Mouse (Mus musculus) 3134 (cell line): ENCODE results near the gene Eif2ak1.
A peak's percentile ranks its signal among the peaks of the same experiment; 100 is the strongest.
"Not testable (repeated sequence)": the region's sequence is repeated elsewhere in the genome, so short reads cannot be mapped to it uniquely, and the experiment has no call there.

ENCODE experiments used
- DNase-seq: peaks from one replicate; pipeline ENCODE4 v3.0.0-alpha.2; 2011; ENCODE audit warnings: low spot score; ENCODE audit not compliant: insufficient read length; ENCODE audit errors: extremely low read depth

The Eif2ak1 gene

DNA sequence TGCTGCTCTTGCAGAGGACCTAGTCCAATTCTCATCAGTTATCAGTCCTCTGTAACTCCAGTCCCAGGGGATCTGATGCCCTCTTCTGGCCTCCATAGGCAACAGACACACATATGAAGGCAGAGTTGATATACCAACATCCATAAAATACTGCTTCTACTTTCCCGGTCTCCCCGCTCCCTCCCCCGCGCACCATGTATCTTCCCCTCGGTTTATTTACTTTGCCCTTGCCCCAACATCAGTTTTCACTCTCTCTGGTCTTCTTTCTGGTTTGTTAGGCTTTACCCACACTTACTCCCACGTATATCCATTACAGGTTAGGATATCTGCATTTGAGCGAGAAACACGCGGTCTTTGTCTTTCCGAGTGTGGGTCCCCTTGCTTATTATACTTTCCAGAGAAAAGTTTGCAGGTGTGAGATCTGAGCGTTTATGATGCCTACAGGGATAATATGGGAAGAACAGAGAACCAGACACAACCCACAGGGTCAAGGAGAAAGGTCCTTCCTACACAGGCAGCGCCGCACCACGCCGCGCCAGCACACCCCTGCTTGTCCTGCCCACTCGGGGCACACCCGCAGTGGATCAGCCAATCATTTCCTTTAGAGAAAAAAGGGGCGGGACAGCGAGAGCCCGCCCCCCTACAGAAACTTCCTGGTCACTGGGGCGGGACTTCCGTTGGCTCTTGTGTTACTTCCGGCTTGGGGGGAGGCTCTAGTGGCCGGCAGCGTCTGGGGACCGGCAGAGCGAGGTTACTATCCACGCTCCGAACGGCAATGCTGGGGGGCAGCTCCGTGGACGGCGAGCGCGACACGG is at the start of gene Eif2ak1:
TSS of gene Eif2ak1 (plus strand) at position 673 of the 815 bp plus-strand sequence.
- peak; percentile 88 for DNase-seq

DNA sequence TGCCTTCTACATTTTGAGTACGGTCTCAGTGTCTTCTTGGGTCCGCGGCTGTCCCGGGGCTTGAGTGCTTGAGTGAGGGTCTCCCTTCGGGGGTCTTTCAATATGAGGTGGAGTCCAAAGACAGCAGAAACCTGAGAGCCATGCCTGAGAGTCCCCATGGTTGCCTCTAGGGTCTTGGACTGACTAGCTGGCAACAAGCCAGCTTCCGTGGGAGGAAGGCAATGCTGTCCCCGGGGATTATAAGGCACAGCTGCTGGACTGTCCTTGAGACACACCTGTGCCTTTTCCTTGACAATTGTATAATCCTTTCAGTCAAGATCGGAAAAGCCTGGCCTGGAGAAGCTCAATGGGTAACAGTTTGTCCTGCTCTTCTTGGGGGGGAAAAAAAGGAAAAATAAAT is 35.6 kb upstream of the Eif2ak1 start:
- DNase-seq, result no peak

DNA sequence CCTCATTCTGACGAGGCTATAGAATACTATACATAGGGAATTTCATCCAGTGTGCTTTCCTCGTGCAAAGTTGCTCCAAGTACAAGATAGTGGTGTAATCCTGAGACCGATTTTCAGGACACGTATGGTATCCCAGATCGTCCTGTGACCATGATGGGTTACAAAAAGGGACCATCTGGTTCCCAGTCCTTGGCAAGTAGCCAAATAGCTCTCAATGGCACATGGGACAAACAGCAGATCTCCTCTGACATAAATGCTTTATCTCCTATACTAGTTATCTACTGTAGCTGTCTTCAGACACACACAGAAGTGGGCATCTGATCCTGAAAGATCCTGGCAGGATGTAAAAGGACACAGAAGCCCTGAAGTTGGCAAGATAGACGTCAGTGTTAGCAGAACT is 32.2 kb upstream of the Eif2ak1 start:
- DNase-seq, result no peak

DNA sequence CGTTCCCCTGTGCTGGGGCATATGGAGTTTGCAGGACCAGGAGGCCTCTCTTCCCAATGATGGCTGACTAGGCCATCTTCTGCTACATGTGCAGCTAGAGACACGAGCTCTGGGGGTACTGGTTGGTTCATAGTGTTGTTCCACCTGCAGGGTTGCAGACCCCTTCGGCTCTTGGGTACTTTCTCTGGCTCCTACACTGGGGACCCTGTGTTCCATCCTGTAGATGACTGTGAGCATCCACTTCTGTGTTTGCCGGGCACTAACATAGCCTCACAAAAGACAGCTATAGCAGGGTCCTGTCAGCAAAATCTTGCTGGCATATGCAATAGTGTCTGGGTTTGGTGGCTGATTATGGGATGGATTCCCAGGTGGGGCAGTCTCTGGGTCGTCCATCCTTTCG is 16.4 kb upstream of the Eif2ak1 start:
- not testable (repeated sequence) for DNase-seq

DNA sequence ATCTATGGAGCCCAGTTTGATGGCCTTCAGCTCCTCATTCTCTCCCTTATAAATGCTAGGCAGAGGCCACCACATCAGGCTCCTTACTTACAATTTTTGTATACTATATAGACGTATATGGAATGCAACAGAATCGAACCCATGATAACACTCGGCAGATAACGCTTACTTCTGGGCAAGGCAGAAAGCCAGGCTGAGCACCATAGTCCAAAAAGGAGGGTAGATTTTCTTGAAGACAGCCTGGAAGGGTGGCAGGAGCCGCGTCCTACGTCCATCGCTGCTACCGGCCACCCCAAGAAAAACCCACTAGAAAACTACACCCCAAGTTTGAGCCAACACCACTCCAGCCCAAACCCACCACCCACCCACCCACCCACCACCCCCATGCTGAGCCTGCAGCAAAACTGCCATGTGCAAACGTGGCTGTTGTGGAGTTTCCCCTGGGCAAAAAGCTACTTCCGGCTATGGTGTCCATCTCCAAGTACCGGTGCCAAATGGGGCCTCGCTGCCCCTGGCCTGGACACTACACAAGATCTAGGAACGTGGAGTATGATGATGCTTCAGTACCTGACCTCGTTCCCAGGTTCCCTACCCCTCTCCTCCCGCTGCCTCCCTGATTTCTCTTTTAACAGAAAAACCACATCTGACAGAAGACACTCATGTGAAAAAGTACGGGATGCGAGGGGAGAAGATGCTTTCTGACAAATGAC is 13.4 kb upstream of the Eif2ak1 start:
- DNase-seq, result no peak

DNA sequence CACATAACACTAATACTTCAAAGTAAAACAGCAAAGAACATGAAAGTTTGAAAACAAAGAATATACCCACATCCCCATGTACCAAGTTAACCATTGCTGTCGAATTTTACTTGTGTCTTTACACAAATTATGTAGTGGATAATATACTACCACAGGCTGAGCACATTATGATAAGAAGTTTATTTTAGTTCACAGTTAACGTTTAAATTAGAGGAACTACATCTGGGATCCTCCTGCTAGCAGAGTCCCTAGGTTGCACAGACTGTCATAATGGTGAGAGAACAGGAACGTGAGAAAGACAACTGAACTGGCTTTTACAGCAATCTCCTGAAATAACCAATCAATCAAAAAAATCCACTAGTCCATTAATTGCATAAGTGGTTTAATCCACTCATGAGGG is 10.3 kb upstream of the Eif2ak1 start:
- no peak for DNase-seq

DNA sequence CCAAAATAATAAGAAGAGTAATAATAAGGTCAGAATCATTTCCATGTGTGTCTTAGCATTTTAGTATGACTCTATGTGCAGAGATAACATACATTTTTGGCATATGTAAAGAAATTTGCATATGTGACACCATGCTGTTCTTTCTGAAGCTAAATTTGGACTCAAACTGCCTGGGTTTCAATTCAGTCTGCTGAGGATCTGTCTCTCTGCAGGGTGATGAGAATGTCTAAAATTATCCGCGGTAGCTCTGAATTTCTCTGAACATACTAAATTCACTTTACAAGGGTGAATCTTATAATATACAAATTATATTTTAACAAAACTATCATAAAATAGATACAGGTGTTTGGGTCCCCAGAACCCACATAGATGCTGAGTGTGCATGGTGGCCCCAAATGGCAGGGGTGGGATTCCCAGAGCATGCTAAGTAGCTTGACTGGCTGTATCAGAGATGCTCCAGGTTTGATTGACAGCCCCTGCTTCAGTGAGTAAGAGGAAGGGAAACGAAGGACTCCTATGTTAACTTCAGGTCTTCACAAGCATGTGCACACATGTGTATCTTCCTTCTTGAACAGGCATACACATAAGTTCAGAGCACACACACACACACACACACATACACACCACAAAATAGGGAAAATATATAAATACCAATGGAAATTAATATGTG is 8.0 kb upstream of the Eif2ak1 start:
- no peak for DNase-seq

DNA sequence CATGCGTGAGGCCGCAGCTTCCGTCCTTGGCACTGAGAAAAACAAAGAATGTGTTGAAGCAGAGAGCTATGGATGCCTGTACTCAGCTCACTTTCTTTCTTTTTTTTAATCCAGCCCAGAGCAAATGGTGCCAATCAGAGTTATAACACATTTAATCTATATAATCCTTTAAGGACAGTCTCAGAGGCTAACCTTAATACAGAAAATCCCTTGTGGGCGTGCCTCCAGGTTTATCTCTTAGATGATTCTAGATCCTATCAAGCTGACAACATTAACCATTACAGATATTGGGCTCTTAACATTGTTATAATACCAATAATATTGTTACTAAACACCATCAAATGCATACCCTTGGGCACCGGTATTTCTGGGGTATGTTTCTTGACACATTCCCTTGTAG is 5.9 kb upstream of the Eif2ak1 start:
- no peak for DNase-seq

DNA sequence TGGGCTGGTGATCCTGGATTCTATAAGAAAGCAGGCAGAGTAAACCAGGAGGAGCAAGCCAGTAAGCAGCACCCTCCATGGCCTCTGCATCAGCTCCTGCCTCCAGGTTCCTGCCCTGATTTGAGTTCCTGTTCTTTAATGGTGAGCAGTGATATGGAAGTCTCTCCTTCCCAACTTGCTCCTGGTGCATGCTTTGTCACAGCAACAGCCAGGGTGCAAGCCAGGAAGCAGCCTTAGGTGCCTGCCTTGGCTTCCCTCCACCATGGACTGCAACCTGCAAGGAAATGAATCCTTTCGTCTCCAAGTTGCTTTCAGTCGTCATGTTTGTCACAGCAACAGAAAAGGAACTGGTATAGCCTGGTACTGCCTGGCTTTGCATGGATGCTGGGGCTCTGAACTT is 3.0 kb upstream of the Eif2ak1 start:
- no peak for DNase-seq

DNA sequence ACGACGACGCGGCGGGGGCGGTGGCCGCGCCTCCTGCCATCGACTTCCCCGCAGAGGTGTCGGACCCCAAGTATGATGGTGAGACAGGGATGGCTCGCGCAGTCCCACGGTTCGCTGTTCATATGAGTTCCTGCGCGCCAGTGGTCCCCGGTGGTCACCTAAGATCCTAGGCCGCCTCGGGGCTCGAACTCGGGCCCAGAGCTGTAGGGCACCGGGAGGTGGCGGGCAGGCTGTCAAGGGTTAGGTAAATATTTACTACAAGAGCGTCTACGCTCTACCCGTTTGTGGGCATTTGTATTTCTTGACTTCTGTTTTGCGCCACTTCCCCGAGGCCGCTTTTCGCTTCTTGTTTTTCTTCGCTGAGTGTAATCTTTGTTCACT is 333 bp downstream of the Eif2ak1 start:
- DNase-seq, result no peak

DNA sequence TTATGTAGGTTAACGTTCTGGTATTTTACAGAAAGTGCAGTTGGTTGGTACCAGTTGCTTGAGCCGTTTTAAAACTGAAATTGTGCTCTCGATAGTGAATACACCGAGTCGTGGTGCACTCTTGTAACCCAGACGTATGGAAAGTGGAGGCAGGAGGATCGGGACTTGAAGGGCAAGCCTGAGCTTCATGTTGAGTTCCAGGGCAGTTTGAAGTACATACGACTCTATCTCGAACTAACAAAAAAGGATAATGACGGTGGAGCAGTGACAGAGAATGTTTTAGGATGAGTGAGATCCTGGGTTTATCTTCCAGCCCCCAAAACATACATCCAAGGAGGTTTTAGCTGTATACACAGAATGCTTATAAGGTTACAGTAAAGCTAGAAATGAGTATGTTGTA is 873 bp downstream of the Eif2ak1 start:
- no peak for DNase-seq

DNA sequence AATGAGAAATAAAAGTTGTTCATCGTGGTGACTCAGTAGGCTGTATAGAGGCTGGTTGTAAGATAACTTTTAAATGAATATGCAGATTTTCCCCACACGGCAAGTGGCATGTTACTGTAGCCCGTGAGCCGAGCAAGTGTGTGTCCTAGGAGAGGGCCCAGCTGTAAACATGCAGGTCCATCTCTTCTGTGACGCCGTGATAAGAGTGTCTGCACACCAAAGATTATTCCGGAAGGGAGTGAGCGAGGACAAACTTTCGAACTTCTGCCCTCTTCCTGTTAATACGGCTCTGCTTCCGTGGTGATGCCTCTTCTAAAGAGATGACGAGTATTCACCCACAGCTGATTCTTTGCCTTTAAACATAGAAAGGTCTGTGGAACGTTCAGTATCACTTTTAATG is 1.4 kb downstream of the Eif2ak1 start:
- no peak for DNase-seq

DNA sequence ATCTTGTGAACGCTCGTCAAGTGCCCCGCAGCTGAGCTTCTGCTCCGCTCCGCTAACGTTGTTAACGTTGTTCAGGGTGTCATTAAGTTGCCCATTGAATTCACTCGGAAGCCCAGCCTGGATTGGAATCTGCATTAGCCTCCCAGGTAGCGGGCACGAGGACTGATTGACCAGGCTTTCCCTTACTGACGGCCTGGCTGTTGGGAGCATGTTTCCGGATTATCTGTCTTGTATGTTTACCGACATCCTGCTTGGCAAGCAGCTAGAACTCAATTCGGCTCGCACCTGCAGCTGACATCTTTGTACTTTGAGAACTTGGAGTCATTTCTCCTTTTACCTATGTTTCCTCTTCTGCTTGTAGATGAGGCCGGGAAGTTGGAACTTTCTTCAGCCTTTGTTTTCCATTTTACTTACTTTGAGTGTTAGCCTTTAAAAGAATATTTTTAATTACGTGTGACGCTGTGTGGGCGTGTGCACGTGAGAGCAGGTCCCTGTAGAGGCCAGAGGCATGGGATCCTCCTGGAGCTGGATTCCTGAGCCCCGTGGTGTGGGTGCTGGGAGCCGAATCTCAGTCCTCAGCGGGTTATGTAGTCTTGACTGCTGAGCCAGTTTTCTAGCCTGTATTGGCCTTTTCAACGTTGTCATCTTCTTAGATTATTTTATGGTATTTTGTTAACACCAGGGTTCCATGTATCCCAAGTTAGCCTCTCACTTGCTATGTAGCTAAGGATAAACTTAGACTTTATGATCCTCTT is 2.5 kb downstream of the Eif2ak1 start:
- DNase-seq, result no peak

DNA sequence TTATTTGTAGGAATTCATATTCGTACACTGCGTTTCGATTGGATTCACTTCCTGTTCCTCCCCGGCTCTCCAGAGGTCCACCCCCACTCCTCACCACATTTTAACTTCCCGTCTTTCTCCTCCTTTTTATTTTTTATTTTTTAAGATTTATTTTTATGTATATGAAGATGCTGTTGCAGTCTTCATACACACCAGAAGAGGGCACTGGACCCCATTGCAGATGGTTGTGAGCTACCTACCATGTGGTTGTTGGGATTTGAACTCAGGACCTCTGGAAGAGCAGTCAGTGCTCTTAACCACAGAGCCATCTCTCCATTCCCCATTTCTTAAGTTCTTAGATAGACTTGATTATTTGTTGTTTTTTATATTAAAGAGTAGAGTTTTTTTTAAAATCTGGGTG is 3.2 kb downstream of the Eif2ak1 start:
- DNase-seq, result no peak

DNA sequence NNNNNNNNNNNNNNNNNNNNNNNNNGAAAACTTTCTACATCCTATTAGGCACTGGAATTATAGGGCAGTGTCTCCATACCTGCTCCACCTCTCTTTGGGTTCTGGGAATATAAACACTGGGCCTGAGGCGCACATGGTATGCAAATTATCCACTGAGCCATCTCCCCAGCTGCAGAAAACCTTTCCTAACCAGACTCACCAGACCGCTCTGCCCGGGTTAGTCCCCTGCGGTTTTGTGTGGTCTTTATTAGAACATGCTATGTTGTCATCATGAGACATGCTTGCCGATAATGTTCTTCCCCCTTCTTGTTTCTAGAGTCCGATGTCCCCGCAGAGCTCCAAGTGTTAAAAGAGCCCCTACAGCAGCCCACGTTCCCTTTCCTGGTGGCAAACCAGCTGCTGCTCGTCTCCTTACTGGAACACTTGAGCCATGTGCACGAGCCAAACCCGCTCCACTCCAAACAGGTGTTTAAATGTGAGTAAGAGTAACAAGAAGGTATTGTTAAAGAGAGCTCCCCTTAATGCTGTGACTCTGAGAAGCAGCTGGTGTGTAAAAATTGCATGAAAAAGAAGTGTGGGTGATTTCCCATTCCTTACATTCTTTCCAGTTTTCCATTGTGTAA is 54.1 kb downstream of the Eif2ak1 start:
- DNase-seq, result no peak

DNA sequence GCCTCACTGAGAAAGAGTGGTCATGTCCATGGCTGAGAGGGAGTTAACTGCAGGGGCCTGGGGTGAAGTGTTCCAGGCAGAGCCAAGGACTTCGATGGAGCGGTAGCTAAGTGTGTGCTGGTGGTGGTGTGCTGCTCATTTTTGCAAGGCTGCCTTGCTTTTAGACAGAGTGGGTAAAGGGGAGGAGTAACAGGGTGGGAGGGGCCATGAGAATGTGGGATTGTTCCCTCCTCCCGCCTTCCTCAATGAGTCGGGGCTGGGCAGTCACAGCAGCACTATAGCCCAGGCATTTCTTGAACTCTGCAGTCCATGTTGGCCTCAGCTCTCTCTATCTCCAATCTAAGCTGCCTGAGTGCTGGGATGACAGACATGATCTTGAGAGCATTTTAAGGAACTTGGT is 57.0 kb downstream of the Eif2ak1 start:
- DNase-seq, result no peak

DNA sequence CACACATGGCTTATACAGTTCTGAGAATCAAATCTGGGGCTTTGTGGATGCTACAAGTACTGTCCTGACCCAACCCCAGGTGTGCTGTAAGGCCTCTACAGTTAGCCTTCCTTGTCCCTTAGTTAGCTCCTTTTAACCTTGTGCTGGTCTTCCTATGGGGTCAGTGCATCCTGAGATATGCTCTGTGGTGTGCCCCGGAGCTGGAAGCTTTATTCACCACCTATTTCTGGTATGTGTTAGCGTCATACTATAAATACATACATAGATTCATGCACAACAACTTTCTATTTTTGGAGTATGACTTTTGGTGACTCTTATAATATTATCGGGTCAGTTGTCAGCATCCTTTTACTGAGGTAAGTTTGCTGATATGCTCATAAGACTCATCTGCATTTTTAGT is 67.7 kb downstream of the Eif2ak1 start:
- DNase-seq, result no peak

DNA sequence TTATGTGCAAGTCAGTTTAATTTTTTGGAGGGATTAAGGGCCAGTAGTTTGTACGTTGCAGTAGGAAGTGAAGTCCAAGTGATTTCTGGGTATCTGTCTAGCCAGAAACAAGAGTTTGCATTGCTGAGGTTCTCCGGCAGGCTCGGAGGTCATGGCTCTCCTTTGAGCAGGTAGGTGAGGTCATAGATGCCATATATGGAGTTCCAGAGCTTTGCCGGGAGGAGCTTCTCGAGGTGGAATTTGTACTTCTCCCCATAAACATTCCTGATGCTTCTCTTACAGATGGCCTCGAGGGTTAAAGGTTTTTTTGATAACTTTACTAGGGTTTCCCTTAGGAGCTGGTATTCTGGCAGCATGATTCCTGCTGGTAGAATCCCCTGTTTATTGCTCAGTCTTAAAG is 73.2 kb downstream of the Eif2ak1 start:
- DNase-seq, result no peak

DNA sequence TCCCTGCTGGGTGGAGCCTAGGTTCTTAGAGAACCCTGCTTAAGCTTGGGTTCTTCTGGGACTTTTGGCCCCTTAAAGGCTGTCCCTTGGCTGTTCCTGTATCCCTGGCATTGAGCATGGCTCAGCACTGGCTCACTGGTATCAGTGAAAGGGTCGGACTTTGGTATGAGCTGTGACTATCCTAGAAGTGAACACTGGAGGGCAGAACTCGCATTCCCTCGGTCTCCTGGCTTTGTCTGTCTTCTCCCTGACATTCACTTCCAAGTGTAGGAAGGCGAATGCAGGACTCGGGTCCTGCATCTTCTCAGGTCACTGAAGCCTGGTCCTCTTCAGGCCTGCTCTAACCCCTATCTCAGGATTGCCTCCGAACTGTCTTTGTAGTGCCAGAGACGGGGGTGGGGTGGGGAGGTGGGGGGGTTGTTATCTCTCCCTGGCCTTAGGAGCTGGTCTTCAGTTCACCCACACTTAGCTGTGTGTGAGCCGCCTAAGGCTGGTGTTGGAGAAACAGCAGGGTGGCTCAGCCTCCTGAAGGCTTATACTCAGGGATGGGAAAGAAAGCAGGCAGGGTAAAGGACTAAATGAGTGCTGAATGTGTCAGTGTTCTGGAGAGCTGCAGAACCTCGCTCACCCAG is 74.8 kb downstream of the Eif2ak1 start:
- no peak for DNase-seq

DNA sequence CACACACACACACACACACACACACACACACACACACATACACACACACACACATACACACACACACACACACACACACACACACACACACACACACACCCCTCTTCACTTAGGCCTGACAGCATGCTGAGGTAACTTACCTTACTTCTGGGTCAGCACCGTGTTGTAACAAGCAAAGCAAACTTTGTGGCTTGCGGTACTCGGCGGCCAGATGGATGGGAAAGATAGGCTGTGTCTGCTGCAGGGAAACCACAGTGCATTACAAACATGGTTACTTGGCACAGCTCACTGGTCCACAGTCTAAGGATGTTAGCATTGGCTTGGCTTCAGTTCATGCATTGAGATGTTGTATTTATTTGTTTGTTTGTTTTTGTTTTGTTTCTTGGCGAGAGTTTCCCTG is 75.8 kb downstream of the Eif2ak1 start:
- no peak for DNase-seq
